Mouse (Mus musculus) adrenal gland, postnatal 14 days (tissue): ENCODE results near the gene Smoc1. TPM values are rescaled to one million over a fixed set of nuclear protein-coding genes. Genes with fewer than 3 reads are reported as not detected.

Source experiments
- DNase-seq: peaks from one replicate; pipeline ENCODE4 v3.0.0; 2021; ENCODE audit warnings: mixed read lengths
- total RNA-seq: library from RNA; stranded (reverse); gene quantifications from 2 replicates; pipeline ENCODE4 v1.2.3, GENCODE M21; 2021

Gene Smoc1
- total RNA-seq, 1 experiment from 2014 or later = 54.7 TPM

GRCm38 (mm10) chr12:81131114-81131513 is 104.5 kb downstream of the Smoc1 start:
- no peak for DNase-seq

DNA sequence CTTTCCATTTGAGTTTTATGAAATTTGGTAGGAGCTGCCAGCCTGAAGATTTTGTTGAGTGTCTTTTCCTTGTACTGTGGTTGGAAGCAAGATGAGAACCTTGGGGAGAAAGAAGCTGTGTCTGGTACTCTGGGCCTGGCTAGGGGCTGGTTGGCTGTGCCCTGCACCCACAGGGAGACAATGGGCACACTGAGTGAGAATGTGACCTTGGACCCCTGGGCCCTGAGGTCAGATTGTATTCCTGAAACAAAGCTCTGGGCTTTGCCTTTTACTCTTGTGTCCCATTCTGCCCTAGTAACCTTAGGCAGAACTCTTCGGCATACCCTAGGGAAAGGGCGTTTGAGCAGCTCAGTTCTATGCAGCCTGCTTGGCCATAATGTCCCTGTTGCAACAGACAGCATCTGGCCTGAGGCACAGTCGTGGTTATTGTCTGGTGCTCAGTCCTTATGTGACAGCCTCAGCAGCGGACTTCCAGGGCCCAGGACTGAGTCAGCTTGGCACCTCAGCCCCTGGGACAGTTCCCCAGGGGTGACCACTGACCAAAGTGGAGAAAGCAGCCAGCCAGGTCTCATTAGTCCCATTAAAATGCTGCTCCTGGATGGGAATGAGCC is 106.6 kb downstream of the Smoc1 start:
- peak; percentile 38 for DNase-seq

- peak; percentile 52 for DNase-seq
Observed at GRCm38 (mm10) chr12:81138217-81138616, 111.6 kb downstream of the Smoc1 start.

- DNase-seq = no peak
Observed at GRCm38 (mm10) chr12:81139463-81139862, 112.9 kb downstream of the Smoc1 start.

- DNase-seq = peak; percentile 72
Observed at GRCm38 (mm10) chr12:81140594-81141328, 114.2 kb downstream of the Smoc1 start.

GRCm38 (mm10) chr12:81141329-81141711 is 114.7 kb downstream of the Smoc1 start:
- DNase-seq = no peak

GRCm38 (mm10) chr12:81142231-81142630 is 115.6 kb downstream of the Smoc1 start:
- no peak for DNase-seq

DNA sequence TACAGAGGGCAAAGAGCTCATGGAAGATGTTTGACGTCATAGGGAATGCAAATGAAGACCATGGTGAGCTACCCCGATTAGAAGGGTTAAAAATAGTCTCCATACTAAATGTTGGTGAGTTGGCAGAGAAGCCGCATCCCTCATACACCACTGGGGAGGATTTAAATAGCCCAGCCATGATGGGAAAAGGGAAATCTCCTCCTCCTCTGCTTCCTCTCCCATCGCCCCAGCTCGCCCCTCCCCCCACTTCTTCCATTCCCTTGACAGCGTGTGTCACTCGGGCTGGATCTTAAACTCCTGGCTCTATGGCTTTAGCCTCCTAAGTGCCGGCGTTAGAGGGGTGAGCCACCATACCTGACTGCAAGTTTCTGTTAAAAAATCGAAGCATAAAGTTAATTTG is 117.6 kb downstream of the Smoc1 start:
- DNase-seq = no peak

GRCm38 (mm10) chr12:81146417-81147180 is 120.0 kb downstream of the Smoc1 start:
- peak; percentile 75 for DNase-seq

DNA sequence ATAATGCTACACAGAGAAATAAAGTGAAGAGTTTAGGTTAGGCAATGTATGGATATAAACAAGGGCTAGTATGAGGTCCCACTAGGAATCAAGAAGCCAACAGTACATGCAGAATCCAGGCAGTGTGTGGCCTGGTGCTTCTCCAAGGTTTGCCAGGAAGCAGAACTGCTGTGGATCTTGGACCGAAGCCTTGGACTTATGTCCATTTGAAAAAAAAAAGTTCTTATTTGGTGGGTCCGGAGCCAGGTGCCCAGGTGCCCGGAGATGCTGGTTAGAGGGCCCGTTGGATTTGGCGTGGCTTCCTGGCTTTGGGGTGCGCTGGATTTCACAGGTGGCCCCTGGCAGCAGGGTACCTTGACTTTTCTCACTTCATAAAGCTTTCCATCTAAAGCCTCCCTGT is 121.3 kb downstream of the Smoc1 start:
- no peak for DNase-seq

DNA sequence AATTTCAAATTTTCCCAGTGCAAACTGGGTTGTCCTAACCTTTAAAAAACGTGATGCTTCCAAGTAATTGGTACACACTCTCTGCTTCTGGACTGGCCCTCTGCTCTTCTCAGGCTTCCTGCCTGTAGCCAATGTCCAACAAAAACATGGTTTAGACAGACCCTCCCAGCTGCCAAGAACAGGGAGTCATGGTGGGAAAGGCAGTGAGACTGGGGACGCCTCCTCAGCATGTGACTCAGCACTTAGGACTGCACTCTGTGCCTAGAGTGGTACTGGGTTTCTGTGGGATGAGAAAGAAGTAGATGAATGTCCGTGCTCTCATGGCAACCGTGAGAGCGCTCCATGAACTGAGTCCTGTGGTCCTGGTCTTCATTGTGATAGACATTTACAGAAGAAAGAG is 124.3 kb downstream of the Smoc1 start:
- DNase-seq = no peak

DNA sequence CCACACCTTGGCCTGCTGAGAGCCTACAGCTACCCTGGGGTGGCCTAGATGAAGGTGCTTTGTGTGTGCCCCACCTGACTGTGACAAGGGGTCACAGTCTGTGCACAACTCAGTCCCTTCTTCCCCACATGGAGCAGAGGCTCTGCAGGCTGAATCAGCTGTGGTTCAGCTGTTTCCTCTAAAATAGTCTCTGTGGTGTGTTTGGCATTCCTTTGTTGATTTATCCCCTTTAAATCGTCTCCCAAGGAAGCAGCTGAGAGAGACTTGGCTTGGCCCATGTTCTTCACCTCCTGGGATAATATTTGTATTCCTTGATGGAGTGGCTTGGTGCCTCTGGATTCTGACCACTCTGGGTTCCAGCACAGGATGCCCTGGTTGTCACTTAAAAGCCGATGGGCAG is 125.5 kb downstream of the Smoc1 start:
- no peak for DNase-seq

GRCm38 (mm10) chr12:81155675-81156074 is 129.1 kb downstream of the Smoc1 start:
- peak; percentile 71 for DNase-seq

DNA sequence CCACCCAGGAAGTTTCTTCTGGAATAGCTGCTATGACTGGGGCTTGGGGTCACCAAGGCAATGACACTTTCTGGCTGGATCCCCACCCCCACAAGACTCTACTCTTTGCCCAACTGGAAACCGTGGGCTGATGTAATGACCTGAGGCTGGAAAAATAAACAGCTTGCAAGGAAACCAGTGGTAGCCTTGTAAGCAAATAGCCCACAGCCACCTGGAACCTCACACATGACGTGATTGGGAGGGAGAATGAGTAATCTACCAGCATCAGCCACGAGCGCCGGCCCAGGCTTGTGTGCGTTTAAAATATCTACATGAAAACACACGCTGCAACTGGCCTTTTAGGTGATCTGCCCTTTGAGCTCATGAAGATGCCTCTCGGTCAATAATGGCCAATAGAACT is 130.2 kb downstream of the Smoc1 start:
- no peak for DNase-seq

DNA sequence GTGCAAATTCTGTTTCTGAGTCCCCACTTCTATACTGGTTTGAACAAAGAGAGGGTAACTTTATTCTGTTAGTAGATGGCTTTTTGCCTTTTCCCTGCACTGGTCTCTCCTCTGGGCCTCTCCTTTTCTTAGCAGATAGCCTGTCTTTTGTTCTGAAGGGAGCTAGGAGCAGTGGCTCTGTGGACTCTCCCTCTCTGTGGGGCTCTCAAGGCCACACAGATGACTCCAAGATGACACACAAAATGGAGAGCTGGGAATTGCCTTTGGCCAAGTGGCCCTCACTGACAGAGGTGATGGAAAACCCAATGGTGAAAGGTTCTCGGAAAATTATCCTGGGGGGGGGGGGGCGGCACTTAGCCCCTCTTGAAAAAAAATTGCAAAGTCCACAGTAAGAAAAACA is 133.3 kb downstream of the Smoc1 start:
- DNase-seq = no peak

- no peak for DNase-seq
Observed at GRCm38 (mm10) chr12:81160425-81160824, 133.8 kb downstream of the Smoc1 start.

- DNase-seq = peak; percentile 76
Observed at GRCm38 (mm10) chr12:81160831-81161230, 134.2 kb downstream of the Smoc1 start.

DNA sequence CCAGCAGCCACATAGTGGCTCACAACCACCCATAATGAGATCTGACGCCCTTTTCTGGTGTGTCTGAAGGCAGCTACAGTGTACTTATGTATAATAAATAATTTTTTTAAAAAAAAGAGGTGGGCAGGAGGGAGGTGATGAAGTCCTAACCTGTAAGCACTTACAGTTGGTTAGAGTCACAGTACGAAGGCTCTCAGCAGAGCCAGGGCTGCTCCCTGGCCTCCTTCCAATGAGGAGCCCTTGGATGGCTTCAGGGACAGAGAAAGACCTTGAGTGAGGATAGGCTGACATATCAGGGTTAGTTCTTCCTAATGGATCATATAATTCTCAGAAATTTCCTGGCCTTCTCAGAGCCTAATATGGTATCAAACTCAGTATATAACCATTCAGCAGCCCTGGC is 134.7 kb downstream of the Smoc1 start:
- peak; percentile 87 for DNase-seq

- DNase-seq = peak; percentile 52
Observed at GRCm38 (mm10) chr12:81163131-81163530, 136.5 kb downstream of the Smoc1 start.

DNA sequence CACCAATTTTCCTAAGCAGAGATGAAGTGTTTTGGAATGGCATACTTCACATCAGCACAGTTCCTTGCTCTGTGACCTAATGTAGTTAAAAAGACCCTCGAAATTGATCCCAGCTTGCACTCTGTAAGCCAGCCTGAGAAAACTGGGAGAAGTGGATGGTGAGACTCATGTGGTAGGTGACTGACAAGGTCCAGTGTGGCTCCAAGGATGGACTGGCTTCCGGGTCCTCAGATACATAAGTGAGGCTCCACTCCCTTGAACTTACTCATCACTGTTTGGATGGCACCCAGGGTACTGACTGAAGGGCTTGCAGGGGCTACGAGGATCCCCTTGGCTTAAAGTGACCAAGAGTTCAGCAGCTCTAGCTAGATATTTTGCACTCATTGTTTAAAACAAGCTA is 137.0 kb downstream of the Smoc1 start:
- no peak for DNase-seq

DNA sequence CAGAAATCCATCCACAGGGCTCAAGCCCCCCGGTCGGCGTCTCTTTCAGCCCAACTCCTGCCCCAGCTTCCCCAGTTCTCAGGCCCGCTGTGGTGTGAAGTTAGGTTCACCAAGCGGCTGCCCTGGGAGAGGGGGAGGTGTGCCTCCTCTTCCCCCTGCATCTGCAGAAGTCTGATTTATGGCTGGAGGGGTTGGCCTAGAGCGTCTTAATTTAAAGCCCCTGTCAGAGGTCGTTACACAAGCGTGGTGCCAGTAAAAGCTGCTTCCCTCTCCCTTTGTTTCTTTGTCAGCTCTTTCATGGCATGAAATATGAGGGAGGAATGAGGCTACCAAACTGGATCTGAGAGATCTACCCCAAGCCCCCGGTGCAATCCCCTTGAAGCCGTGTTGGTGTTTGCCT is 139.5 kb downstream of the Smoc1 start:
- DNase-seq = no peak

DNA sequence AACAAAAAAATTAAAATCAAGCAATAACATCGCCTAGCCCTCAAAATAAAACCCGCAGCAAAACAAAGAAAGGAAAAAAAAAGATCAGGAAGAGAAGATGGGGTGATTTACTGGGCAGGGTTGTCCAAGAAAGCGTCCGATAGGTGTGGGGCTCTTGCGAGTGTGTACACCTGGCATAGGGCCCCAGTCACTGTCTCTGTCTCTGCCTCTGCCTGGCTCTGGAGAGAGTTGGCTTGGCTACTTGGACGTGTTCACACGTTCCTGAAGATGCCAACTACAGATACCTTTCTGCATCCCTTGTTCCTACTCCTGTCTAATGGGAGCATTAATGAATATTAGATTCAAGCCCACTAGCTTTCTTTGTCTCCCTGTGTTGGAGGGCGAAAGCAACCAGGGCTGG is 140.0 kb downstream of the Smoc1 start:
- no peak for DNase-seq

- DNase-seq = peak; percentile 49
Observed at GRCm38 (mm10) chr12:81167142-81167541, 140.5 kb downstream of the Smoc1 start.
